Mouse (Mus musculus) CD4-positive, CD25-positive, alpha-beta regulatory T cell, adult 2 months (primary cell): ENCODE measurements around the gene Lmcd1.
"Not testable (repeated sequence)": the region's sequence is repeated elsewhere in the genome, so short reads cannot be mapped to it uniquely, and the experiment has no call there.

Experiments
- DNase-seq: peaks from one replicate; pipeline ENCODE4 v3.0.0-alpha.2; 2012; ENCODE audit warnings: low read depth, low spot score

Lmcd1 gene

DNA sequence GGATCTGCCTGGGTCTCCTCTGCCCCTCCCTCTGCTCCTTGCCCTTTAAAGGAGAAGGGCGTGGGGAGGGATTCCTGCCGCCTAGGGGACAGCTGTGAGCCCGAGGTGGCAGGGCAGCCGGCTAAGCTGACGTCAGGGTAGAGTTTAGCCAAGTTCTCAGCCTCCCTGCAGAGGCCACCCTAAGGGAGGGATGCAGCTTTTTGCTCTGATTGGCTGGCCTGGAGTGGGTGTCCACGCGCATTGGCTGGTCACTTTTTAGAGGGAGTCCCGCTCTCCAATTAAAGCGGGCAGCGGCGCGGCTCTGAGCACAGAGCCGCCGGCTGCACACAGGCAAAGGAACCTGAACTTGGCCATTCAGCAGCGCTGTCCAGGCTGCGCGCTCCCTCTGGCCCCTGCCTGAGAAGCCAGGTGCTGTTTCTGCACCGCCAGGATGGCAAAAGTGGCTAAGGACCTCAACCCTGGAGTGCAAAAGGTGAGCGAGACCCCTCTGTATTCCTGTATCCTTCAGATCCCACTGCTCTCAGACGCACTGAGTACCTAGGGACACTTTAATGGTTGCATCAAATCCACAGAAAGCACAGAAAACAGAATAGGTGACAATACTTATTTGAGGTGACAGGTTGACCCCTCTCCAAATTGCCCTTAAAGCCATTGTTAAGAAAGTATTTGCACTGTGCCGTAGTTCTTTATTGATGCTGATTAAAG, at the start of gene Lmcd1:
Gene Lmcd1, plus strand, starts transcription at position 258 of the 705 bp plus-strand sequence.
- DNase-seq, result no peak

DNA sequence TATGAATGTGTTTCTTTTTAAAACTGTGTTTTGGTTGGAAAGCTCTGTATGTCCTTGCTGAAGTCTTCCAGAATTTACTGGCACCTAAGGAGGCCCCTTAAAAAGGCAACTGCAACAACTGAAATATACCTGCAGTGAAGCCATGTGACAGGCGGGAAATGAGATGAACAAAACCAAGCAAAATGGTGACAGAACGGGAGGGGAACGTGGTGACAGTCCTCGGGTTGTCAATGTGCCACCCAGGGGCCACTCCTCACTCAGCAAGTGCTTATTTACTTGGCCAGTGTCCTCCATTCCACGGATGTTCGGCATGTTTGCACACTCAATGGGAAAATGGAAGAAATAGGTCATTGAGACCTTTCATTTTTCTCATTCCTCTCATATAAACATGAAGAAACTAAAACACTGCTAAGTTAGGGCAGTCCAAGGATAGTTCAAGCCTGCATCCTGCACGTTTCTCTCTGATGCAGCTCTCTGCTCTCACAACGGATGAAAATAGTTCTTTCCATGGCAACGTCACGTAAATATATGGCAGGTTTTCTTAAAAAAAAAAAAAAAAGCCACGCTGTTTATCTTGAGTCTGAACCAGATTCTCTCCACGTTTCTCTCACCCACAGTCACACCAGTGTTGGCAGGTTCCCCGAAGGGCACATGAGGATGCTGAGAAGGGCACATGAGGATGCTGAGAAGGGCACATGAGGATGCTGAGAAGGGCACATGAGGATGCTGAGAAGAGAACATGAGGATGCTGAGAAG, 49.5 kb upstream of the Lmcd1 start:
- DNase-seq, result no peak

DNA sequence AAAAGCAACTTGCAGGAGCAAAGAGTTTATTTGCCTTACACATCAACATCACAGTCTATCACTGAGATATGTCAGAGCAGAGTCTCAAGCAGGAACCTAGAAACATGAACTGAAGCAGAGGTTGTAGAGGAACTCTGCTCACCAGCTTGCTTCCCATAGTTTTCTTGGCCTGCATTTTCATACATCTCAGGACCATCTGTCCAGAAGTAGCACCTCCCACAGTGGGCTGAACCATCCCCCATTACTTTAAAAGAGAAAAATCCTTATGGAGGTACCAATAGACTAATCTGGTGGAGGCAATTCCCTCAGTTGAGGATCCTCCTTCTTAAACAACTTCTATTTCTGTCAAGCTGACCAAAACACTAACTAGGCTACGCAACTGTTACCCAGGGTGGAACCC, 36.8 kb upstream of the Lmcd1 start:
- DNase-seq, result no peak

DNA sequence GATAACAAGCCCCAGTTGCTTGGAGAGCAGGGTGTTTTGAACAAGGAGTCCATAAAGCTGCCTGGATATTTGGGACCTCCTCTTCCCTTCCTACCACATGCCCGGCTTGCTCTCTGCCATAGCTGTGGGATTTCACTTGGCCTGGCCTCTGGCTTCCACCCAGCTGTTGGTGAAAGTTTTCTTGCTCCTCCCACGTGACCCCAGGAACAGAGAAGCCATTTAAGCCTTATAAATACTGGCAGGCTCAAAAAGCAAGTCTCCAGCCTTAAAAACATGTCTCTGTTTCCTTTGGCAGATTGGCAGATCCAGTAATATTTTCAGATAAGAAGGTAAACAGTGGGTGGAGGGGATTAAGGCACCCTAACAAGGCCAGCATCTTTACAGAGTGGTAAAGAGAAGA, 31.3 kb upstream of the Lmcd1 start:
- no peak for DNase-seq

DNA sequence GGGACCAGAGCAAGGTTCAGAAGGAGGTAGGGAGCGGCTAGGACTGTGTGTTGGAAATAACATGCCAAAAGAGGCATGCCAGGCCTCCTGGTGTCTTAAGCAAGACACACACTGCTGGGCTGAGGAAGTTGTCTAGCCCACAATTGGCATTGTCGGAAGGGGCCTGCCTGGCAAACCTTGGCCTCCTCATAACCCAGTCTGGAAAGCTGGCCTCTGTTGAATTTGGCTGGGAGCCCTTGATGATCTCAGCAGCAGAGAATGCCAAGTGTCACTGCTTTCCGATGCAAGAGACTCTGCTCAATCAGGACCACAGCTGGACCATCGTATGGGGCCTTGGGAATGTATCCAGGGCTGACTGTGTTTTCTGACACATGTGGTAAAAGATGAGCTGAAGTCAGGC, 27.9 kb upstream of the Lmcd1 start:
- no peak for DNase-seq

DNA sequence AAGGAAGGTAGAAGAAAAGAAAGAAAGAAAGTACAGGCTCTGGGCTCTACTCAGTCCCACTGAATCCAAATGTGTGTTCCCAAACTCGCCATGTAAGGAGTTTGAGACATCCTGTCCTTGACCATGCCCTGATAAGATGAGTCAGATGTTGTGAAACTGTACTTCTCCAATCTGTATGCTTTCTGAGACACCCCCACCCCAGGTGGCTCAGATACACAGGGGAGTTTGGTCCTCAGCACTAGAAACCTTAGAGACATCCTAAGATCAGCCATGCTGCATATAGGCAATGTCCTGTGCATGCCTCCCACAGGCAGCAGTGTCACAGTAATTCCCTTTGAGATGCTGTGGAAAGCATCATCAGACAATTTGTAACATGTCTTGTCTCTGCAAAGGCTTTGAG, 26.9 kb upstream of the Lmcd1 start:
- DNase-seq, result no peak

DNA sequence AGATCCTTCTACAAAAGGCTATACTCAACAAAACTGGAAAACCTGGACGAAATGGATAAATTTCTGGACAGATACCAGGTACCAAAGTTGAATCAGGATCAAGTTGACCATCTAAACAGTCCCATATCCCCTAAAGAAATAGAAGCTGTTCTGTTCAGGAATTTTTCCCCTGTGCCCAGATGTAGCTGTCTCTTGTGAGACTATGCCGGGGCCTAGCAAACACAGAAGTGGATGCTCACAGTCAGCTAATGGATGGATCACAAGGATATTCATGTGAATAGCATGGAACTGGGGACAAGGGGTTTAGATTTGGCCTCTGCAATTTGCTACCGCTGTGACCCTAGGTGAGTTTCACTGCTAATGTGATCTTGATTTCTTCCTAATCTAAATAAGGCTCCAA, 19.6 kb upstream of the Lmcd1 start:
- not testable (repeated sequence) for DNase-seq

DNA sequence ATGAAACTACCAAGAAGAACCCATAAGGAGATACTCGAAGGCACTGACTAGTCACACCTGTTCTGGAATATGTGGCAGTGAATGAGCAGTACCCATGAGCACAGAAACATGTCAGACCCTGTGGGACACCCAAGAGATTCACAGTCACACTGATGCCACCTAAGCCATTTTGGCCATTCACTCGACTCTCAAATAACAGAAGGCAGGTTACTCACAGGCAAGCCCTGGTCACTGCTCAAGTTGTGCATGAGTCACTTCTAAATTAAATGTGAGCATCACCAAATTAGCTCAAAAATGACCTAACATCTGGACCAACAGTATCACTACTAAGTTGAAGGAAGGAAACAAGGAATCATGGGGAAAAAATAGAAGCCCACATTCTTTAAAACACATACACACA, 18.6 kb upstream of the Lmcd1 start:
- no peak for DNase-seq

DNA sequence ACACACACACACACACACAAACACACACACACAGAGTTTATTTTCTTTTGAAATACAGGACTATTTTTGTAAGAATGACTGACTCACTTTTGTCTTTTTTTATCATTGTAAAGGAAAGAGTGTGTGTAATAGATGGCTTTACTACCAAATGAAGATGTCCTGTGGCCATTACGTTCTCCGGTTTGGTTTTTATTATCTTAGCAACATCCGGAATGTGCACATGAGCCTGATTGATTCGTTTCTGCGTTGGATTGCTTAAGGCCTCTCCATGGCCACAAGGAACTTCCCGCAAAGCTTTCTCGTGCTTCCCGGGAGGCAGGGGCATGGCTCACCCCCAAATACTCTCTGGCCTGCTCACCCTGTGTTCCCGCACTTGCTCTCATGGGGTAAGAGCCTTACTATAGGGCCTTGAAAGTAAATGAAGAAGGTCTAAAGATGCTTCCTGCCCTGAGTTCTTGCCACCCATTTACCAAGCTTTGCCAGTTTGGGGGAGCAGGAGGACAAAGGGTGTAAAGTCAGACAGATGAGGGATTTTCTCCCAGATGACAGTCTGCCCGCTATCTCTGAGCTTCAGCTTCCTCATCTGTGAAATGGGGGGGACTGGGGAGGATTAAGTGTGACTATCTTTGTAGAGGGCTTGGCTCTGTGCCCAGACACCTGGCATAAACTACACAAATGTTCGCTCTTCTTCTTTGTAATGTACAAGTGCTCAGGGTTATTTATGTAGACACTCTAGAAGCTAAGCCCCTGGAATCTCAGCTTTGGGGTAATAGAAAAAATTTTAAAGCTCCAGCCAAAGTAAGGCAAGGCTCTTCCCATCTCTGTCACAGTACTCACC, 18.0 kb upstream of the Lmcd1 start:
- no peak for DNase-seq

DNA sequence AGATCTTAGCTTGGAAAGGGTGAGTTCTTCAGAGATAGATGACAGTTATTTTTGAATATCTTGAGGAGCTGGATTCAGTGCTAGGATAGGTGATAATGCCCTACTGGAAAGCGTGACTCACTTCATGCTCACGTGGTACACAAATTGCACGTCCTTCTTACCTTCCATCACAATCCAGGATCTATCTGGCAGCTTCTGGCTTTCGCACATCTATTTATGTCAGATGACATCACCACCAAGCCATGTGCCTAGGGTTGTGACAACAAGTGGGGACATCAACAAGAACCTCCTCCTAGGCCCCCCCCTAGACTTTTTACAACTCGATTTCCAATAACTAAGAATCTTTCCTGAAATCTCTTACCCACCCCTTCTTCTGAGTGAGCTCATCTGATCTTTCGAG, 17.0 kb upstream of the Lmcd1 start:
- no peak for DNase-seq

DNA sequence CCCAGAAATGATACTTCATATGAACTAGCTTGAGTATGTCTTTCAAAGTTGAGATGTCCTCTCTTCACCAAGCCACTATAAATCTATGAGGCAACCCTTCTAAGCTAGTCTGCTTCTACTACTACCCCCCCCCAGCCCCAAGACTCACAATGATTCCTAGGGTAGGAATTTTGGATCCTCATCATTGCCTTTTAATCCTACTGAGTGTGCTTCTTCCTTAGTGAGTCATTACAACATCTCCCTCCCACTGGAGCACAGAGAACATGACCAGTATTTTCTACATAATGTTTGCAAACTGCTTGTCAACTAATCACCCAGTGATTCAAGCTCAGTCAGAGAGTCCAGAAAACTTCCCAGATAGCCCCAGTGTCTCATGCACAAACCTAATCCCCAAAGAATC, 12.5 kb upstream of the Lmcd1 start:
- DNase-seq, result no peak

DNA sequence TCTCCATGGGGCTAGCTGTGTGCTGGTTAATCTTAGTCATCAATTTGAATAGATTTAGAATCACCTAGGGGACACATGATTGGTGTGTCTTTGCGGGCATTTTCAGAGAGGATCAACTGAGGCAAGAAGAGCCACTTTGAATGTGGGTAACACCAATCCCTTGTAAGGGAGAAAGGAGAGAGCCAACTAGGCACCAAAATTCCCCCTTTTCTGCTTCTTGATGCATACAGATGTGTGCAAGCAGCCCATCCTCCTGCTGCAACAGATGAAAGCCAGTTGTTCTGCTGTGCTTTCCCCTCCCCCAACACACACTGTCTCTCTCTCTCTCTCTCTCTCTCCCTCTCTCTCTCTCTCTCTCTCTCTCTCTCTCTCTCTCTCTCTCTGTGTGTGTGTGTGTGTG, 9.2 kb upstream of the Lmcd1 start:
- DNase-seq, result no peak

DNA sequence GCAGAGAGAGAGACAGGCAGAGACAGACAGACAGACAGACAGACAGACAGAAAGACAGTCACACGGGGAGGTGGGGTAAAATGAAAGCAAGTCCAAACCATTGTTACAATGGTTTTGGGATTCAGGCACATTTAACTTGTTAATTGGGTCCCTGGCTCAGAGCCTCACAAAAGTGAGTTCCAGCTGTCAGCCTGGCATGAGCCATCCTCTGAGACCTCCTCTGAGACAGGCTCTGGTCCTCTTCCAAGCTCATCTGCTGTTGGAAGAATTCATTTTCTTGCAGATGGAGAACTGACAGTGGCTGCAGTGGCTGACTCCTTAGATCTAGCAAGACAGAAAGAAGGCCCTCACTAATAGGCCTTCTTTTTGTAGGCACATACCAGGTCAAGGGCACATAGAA, 6.9 kb upstream of the Lmcd1 start:
- no peak for DNase-seq

DNA sequence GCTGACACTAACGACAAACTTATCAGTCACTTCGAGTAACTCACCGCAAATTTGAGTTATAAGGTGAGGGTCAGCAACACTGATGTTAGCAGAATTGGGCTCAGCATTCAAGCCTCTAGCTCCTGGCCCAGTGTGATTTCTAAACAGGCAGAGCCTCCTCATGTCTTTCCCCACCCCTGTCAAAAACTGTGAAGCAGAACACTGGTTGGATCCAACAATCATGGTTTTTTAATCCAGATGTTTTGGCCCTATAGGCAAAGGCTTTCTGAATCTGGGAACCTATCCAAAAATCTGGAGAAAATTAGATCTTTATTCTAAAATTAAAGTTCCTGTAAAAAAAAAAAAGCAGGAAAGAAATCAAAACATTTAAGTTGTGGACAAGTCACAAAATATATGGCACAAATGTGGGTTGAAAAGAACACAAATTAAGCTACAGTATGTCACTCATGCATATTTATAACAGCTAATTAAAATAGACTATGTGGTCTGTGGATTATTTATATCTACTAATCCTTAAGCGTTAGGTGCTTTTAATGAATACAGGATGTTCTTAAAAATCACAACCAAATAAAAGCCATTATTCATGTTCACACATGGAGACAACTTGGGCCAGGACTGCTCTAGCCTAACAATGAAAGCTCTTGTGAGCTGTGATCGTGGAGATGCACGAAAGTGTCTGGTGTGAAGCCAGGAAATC, 5.7 kb upstream of the Lmcd1 start:
- no peak for DNase-seq

DNA sequence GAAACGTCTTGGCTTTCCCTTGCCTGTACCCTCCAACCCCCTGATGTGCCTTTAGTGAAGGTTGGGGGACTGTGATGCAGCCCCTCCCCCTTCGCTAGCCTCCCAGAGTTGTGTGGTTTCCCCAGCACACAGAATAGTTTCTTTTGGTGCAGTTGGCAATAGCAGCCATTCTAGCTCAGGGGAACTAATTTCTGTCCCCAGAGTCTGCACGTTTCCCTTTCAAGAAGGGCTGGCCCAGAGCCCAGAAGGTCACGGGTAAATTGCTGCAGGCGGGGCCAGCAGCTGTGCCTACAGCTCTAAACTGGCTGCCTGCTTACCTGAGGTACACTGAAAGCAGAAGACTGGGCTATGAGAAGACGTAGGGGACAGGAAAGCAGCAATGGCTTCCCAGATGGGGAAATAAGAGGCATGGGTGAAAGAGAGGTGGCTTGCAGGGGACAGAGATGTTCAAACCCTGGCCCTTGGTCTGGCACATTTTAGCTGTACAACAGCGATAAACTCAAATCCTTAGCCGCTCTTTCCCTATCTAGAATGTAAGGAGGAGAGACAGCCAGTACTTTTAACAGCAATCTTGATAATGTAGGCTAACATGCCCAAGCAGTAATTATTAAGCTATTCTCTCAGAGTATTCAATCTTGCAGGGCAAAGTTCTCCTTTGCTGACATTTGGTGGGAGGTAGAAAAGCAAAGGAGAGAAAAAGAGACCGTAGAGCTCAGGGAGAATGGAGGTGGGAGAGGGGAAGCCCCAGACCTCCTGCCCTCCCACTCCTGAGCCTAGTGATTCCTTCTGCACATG, 900 bp downstream of the Lmcd1 start:
- no peak for DNase-seq

DNA sequence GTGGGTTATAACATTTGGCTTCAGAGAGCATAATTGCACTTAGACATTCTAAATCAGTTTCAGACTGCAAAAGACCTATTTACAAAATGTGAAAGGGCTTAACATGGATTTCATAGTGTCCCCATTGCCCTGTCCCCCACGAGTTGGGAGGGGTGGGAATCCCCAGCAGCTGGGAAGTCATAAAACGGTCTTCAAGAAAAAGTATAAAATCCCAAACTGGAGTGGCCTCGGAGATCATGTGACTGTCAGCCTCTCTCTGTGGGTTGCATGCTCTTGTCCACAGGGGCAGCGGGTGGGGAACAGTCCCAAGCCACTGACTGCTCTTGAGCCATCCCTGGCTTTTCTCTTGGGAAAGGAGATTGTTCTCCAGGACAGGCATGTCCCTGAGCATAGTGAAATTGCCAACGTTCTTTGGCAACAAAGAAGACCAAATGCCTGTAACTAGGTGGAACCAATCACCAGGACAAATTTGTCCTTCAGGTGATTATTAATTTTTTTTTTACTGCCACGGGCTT, 2.2 kb downstream of the Lmcd1 start:
- no peak for DNase-seq

DNA sequence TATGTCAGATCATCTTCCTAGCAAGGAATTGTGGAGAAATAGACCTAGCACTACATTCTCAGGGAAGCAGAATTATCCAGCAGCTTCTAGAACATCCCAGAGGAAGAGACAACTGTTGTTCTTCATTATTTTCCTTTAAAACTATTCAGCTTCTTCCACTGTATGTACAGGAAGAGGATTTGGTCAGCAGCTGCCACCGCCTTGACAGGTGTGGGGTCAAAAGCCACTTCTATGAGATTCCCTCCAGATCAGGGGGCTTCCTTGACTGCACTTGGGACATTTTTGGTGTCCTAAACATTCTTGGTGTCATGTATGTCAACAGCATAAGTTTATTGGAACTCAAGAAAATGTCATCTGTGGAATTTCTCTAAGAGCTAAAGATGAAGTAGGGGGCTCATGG, 5.2 kb downstream of the Lmcd1 start:
- DNase-seq, result no peak

DNA sequence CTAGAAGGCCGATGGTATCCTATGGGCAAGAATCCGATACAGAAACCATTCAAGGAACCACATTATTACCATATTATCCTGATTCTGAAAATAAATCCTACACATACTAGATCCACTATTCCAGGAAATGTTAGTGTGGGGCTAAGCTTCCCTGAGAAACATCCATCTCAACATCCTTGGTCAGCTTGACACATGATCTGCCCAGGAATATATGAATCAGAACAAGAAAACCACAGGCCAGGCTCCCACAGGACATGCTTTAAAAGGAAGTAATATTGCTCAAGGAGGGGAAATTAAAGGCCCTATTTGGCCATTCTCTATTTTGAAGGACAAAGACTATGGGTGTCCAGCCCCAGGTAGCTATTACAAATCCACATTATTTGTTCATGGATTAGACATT, 6.6 kb downstream of the Lmcd1 start:
- DNase-seq, result no peak

DNA sequence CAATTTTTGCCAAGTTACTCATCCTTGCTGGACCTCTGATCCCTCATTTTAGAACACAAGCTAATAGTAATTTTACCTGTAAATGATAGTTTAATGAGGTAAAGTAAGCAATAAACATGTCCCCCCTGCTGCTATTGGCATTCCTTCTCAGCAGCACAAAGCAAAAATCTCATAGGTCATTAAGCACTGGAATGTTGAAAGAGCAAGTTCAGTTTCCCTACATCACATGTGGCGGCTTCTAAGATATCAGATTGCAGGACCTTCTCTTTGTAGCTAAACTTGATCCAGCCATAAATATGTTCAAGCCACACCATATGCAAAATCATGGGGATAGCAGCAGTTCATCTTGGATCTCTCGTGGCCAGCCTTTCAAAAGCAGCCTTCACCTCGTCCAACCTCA, 7.4 kb downstream of the Lmcd1 start:
- no peak for DNase-seq

DNA sequence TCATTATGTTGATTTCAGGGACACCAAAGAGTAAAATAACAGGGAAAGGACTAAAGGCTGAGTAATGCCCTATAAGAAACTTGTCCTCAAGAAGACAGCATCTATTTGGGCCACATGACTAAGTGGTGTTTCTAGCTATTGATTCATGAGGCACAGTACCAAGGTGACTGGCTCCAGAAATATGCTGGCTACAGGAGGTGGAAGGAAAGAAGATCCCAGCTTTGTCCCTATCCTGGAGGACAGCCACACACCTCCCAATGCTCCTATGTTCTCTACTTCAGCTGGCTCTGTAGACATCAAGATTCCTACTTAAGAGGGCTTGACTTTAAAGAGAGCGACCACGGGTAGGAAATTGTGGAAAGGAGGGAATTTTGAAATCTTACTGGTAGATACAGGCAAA, 8.4 kb downstream of the Lmcd1 start:
- no peak for DNase-seq

DNA sequence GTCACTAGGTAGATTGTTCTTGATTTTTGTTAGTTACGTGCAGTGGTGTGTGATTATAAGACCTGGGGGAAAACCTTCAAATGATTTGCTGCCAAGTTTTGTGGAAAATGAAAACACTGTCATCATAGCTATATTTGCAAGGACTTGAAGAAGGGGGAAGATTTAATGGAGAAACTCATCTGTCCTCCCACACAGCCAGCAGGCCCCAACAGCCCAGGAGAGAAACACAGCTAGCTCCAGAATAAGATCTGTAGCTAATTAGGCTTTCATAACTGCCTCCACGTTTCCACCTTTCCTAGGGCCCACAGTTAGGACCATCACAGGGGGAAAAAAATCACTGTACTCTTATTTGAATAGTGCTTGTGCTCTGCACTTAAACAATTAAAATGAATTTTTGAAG, 10.5 kb downstream of the Lmcd1 start:
- DNase-seq, result no peak
